Mouse (Mus musculus) olfactory bulb, adult 2 months (tissue): Measurements from ENCODE around the gene Zmynd10.

ENCODE experiments used
- CTCF ChIP-seq: fragments of 200-500 bp; IDR thresholded peaks from 2 replicates; pipeline ENCODE4 v1.5.1; 2012; ENCODE audit warnings: low read depth, mild to moderate bottlenecking, low read length, moderate library complexity; ENCODE audit not compliant: insufficient read depth
- POLR2A ChIP-seq: fragments of 200-500 bp; IDR thresholded peaks from 2 replicates; pipeline ENCODE4 v1.6.1; 2012; ENCODE audit warnings: mild to moderate bottlenecking, low read depth, low read length, moderate library complexity; ENCODE audit not compliant: insufficient read depth

GRCm38 (mm10) chr9:107552690-107553393 is 5.7 kb downstream of the Zmynd10 start:
- no peak for TF ChIP-seq POLR2A
- no peak for TF ChIP-seq CTCF
